Mouse (Mus musculus): ENCODE results near the gene Tmem52.

DNA sequence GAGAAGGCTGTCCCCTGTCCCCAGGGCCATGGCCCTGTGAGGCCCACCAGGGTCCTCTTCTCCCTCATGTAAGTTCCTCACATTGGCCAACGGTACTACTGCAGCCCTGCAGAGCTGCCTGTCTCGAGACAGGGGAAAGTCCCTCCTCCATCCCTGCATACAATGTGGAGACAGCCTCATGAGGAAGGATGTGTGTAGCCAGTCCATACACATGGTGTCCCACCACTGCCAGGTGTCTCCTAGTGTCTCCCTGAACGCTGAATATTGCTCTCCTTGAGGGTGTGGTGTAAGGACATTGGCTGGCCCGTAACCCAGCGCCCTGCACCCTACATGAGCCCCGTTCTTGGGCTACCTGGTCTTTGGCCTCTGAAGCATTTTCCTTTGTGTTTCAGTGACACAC, 42.6 kb upstream of the Tmem52 start:
- no peak for TF ChIP-seq CTCF (conservative IDR thresholded peaks at IDR 0.05; ENCODE audit: insufficient read depth, insufficient read length, low read depth, low read length)
- TF ChIP-seq POLR2A (IDR thresholded peaks at IDR 0.05; ENCODE audit: low read depth, low read length): no peak

Measured in kidney, adult 2 months (tissue).